Mouse (Mus musculus) hematopoietic stem cell, adult 5-6 weeks (primary cell): ENCODE results near the gene Serinc5. TPM values are rescaled to one million over a fixed set of nuclear protein-coding genes. Genes with fewer than 3 reads are reported as not detected.

Experiments used
- ATAC-seq, 2 experiments: fragments of 125-278 bp in 1 of 2; replicated peaks in 1 of 2; 2 replicates each; pipeline ENCODE4 v1.8.0; 2016 to 2017; ENCODE audit warnings: inconsistent platforms in 2 of 2, mild to moderate bottlenecking in 2 of 2, moderate number of reproducible peaks in 2 of 2, low read depth in 1 of 2, moderate TSS enrichment in 1 of 2; ENCODE audit not compliant: low FRiP score in 2 of 2, poor library complexity in 2 of 2, severe bottlenecking in 2 of 2, insufficient read depth in 1 of 2, low TSS enrichment in 1 of 2
- total RNA-seq: library from RNA; stranded (forward); fragments of 172-1452, 232-1000 nt; gene quantifications from 2 replicates; pipeline ENCODE4 v1.2.3, GENCODE M21; 2017

Serinc5 gene
- total RNA-seq, 1 experiment from 2014 or later: 9.2 TPM

- peak; percentile 22 to 51; a peak in 2 of 4 replicates for ATAC-seq
These were observed 1.2 kb upstream of the Serinc5 start for GRCm38 (mm10) chr13:92609486-92610310.

- ATAC-seq: peak in 1 of 2 experiments; percentile 3; a peak in 1 of 4 replicates
These were observed 428 bp downstream of the Serinc5 start for GRCm38 (mm10) chr13:92611254-92611784.

- ATAC-seq: no peak
These were observed 1.0 kb downstream of the Serinc5 start for GRCm38 (mm10) chr13:92611917-92612316.

DNA sequence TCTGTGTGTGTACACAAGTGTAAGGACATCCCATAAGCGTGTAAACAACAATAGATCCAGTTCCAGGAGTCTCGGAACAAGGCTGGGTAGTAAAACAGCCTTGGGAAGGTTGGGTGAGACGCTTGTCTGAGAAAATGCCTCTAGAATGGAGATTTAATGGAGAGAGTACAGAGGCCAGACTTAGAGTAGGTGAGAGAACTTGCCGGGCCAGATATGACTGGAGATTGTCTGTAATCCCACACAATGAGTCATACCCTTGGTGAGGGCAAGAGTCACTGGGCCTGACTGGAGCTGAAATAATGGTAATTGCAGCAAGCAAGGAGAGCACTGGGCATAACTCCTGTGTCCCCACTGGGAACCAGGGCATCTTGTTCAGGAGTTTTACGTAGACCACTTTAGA lies 2.2 kb downstream of the Serinc5 start:
- ATAC-seq: no peak

DNA sequence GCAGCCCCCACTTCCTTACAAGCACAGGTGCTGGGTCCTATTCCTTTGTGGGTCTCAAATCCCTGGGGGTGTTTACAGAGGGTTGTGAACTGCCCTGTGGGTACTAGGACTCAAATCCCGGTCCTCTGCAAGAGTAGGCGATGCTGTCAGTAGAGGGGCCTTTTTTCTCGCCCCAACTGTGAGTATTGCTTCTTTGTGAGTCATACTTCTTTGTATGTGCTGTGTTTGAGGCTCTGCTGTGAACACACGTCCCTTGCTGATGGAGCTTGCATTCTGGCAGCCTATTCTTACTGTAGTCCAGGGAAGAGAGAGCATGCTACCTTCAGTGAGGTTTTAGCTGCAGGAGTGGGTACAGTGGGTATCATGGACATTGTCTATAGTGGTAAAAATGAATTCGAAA lies 4.3 kb downstream of the Serinc5 start:
- no peak for ATAC-seq

DNA sequence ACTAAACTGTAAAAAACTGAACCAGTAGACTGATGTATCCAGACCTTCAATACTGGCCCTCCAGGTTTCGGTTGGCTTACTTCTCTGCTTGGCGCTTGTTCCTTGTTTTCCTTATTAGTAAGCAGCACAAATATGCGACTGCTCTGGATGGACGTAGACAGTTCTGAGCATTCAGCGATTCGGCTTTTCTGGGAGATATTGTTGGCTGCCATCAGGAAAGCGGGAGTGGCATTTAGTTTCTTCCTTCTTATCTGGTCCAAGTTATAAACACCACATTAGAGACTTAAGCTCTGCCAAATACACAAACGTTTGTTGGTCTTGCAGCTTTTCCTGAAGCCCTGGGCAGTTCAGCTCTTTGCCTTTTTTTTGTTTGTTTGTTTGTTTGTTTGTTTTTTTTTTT lies 5.6 kb downstream of the Serinc5 start:
- ATAC-seq: no peak

- no peak for ATAC-seq
These were observed 15.3 kb downstream of the Serinc5 start for GRCm38 (mm10) chr13:92626196-92626595.

- ATAC-seq: no peak
These were observed 15.8 kb downstream of the Serinc5 start for GRCm38 (mm10) chr13:92626725-92627124.

DNA sequence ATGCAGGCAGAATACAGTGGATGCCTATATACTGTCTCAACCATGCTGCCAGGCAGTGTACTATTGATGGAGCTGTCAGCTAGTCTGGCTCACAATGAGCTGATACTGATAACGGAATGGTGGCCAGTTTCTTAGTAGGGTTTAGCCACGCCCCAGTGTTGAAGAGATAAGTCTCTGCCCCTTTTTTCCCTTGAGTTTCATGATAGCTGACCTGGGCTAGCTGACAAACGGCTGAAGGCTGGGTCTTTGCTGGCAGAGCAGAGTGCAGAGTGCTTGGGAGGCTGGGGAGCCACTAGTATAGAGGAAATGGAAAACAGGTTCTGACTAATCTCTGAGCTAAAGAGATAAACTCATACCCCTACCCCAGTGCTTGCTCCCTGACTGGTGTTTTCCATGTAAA lies 18.6 kb downstream of the Serinc5 start:
- ATAC-seq: peak in 1 of 2 experiments; percentile 36; a peak in 1 of 4 replicates

DNA sequence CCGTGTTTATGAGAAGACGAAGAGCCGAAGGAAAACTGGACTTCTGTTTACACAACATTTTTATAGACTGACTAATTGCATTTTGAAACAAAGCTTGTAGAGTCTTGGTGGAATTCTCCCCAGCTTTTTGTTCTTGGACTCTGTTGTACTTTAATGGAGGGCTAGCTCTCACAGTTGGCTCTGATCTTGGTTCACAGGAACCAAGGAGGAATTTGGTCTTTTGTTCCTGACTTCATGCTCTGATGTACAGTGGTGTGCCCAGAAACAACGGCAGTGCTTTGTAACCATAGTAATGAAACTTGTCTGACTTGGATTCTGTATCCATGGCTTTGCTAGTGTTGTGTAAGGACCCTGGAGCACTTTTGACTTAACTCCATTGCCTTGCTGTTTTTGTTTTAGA lies 20.6 kb downstream of the Serinc5 start:
- no peak for ATAC-seq

DNA sequence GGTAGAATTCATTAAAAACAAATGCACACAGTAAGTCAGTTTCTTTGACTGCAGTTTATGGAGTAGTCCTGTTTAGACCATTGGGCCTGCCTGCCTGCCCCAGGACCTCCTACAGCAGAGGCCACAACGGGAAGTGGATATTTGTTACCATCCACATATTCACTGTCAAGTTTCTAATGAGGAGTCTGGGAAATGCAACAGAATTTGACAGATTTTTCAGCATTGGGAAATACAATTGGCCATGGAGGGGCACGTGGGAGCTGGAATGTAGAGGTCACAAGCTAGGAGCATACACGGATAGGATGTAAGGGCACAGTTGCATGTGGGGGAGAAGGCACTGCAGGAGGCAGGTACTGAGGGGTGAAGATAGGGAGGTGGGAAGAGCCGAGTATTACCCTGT lies 21.7 kb downstream of the Serinc5 start:
- no peak for ATAC-seq

DNA sequence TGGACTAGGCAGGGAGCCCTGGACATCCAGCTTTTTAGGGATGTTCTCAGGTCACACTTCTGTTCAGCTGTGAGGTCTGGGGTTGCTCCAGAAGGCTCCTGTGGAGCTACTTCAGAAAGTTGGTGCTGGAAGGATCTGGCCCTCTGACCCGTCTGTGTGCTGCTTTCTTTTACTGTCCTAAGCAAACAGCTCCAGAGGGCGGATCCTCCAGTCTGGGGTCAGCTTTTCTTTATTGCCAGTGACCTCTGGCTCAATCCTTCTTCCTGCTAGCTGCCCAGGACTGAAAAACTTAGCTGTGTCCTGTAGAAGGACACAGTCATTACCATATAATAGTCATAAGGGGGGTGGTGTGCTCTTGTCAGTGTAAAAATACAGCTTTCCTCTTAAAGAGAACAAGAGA lies 24.1 kb downstream of the Serinc5 start:
- ATAC-seq: no peak

DNA sequence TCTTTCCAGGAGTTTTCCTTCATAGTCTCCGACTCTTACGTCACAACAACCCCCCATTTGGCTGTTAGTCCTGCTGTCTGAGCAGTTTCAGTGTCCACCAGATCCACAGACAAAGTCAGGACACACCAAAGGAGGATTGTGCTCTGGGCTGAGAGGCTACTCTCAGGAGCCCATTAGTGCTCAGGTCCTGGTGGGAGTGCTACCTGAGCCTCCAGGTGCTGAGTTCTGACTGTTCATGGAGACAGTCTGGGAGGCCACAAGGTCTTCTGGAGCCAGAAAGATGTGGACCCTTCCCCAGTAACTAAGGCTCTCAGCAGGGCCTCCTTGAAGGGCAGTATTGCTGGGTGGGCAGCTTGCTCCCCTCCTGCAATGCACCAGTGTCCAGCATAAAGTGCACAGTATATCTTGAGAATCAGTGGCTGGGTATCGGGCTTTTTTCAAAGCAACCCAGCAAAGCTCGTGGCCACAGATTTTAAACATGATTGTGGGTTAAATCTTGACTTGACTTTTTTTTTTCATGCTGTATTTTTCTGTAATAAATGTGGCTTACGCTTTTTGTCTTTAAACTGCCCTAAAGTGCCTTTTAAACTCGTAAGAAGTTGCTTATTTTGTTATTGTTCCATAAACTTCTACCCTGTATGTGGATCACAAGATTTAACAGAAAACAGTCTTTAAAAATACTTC lies 25.5 kb downstream of the Serinc5 start:
- peak in 1 of 2 experiments; percentile 6; a peak in 1 of 4 replicates for ATAC-seq

GRCm38 (mm10) chr13:92636910-92637275 lies 26.0 kb downstream of the Serinc5 start:
- peak; percentile 98 to 99 for ATAC-seq

DNA sequence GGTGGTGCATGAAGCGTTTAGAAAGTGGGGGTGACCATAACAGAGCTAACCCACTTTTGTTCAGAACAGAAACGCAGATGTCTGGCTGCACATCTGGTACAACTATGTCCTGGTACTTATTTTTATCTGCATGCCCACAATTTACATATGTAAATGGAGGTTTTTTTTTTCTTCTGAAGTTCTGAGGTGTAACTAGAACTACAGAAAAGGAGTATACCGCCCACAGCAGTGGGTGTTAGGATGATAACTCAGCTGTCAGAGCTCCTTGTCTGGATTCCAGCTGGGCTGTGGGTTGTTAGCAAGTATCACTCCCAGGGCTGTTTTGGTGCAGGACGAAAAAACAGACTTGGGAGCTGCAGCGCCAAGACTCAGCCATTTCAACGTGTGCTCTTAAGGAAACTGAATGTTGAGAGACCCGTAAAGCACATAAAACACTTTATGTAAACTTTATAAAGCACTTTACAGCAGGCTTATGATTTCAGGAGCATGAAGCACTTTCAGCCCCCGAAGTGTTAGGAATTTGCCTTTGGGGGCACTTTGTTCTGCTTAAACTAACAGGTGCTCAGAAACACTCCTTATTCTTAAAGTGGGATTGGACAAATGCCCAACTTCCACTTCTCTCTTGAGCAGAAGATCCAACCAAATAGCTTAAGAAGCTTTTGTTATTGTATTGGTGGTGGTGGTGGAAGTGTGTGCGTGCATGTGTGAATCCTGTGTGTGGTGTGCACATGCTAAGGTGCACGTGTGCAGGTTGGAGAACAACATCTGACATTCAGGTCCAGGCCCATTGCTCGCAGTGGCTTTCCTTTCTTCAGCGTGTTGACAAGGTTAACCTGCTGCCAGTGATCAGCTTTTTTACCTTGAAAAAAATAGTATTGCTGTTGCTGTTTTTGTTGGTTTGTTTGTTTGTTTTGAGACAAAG lies 28.5 kb downstream of the Serinc5 start:
- ATAC-seq: no peak

GRCm38 (mm10) chr13:92644199-92644598 lies 33.3 kb downstream of the Serinc5 start:
- no peak for ATAC-seq

GRCm38 (mm10) chr13:92644753-92645152 lies 33.9 kb downstream of the Serinc5 start:
- ATAC-seq: no peak
